ENCODE assay signal across 18 mouse cellular contexts in genomic region chr3:26640321-26641075, GRCm38 (mm10). TPM values are rescaled to one million over a fixed set of nuclear protein-coding genes. Genes with fewer than 3 reads are reported as not detected.
A peak's percentile ranks its signal among the peaks of the same experiment; 100 is the strongest.
DNase-seq lines count a peak whose midpoint lies in the region; ATAC-seq lines count a peak whose summit lies in the region.
"Had no signal": no experiment of that assay in that cellular context is flagged by ENCODE, and none has a peak within 500 bp of the region (broad histone marks: within the 10 kb centered on the region; RNA-seq: fewer than 3 reads in every experiment).

No protein-coding gene starts in this region.

- H3K9ac ChIP-seq in midbrain, embryonic 11.5 days (ENCODE audit: low read length): no peak overlapping the region
- no peak overlapping the region for H3K9ac ChIP-seq in midbrain, embryonic 14.5 days (replicated peaks; ENCODE audit: low read length)
- H3K9ac ChIP-seq in forebrain, embryonic 16.5 days (replicated peaks; ENCODE audit: low read depth, low read length): no peak overlapping the region
- H3K9ac ChIP-seq in neural tube, embryonic 13.5 days: no peak overlapping the region
- H3K9ac ChIP-seq: intestine, embryonic 15.5 days; lung, embryonic 14.5 days had no signal

- H3K4me1 ChIP-seq in midbrain, embryonic 11.5 days (ENCODE audit: control insufficient read depth, insufficient read depth, low read length): peaks cover 10% of the 10 kb centered on the region
- H3K4me1 ChIP-seq in midbrain, embryonic 14.5 days (ENCODE audit: control insufficient read depth, insufficient read depth, low read length): peaks cover 12% of the 10 kb centered on the region
- H3K4me1 ChIP-seq in forebrain, embryonic 16.5 days (replicated peaks; ENCODE audit: control insufficient read depth, insufficient read depth, low read length): peaks cover 18% of the 10 kb centered on the region
- peaks cover 15% of the 10 kb centered on the region for H3K4me1 ChIP-seq in neural tube, embryonic 13.5 days (replicated peaks)
- H3K4me1 ChIP-seq: intestine, embryonic 15.5 days had no signal

- DNase-seq in midbrain, embryonic 11.5 days (ENCODE audit: low spot score, missing footprints): no peak
- DNase-seq in midbrain, embryonic 14.5 days: no peak
- DNase-seq in embryo, embryonic 11 days: peak; percentile 1
- DNase-seq in testis, postnatal 10 days (ENCODE audit: low spot score): no peak
- DNase-seq: cerebellum, adult 2 months; kidney, postnatal 10 days; lung, embryonic 14.5 days; thymus, adult 2 months had no signal

- H3K36me3 ChIP-seq in midbrain, embryonic 11.5 days (ENCODE audit: control insufficient read depth, insufficient read depth, low read length): no peaks in the 10 kb centered on the region
- no peaks in the 10 kb centered on the region for H3K36me3 ChIP-seq in midbrain, embryonic 14.5 days (ENCODE audit: control insufficient read depth, insufficient read depth, low read length)
- no peaks in the 10 kb centered on the region for H3K36me3 ChIP-seq in forebrain, embryonic 16.5 days (ENCODE audit: control insufficient read depth, insufficient read depth)
- no peaks in the 10 kb centered on the region for H3K36me3 ChIP-seq in neural tube, embryonic 13.5 days
- H3K36me3 ChIP-seq: G1E; intestine, embryonic 15.5 days had no signal

- no peak overlapping the region for H3K4me2 ChIP-seq in midbrain, embryonic 11.5 days
- H3K4me2 ChIP-seq in midbrain, embryonic 14.5 days (ENCODE audit: low read length): no peak overlapping the region
- no peak overlapping the region for H3K4me2 ChIP-seq in forebrain, embryonic 16.5 days (ENCODE audit: low read length)
- H3K4me2 ChIP-seq in neural tube, embryonic 13.5 days: no peak overlapping the region
- H3K4me2 ChIP-seq: intestine, embryonic 15.5 days; lung, embryonic 14.5 days had no signal

- no peak overlapping the region for H3K27ac ChIP-seq in midbrain, embryonic 11.5 days (ENCODE audit: low read depth, low read length)
- no peak overlapping the region for H3K27ac ChIP-seq in midbrain, embryonic 14.5 days (replicated peaks; ENCODE audit: low read depth, low read length)
- peak overlapping the region; percentile 45 for H3K27ac ChIP-seq in forebrain, embryonic 16.5 days (ENCODE audit: low read length)
- H3K27ac ChIP-seq in neural tube, embryonic 13.5 days (replicated peaks): no peak overlapping the region
- H3K27ac ChIP-seq: intestine, embryonic 15.5 days; left cerebral cortex, adult 2 months had no signal

- H3K27me3 ChIP-seq in midbrain, embryonic 11.5 days (ENCODE audit: control insufficient read depth, insufficient read depth, low read length): no peaks in the 10 kb centered on the region
- H3K27me3 ChIP-seq in midbrain, embryonic 14.5 days (ENCODE audit: control insufficient read depth, insufficient read depth, low read length): no peaks in the 10 kb centered on the region
- H3K27me3 ChIP-seq in forebrain, embryonic 16.5 days (replicated peaks; ENCODE audit: control insufficient read depth, insufficient read depth, low read length): no peaks in the 10 kb centered on the region
- H3K27me3 ChIP-seq in neural tube, embryonic 13.5 days: no peaks in the 10 kb centered on the region
- H3K27me3 ChIP-seq: intestine, embryonic 15.5 days had no signal

- WGBS in midbrain, embryonic 11.5 days: 59% methylated on average over 8 of the region's 8 CpGs
- WGBS in midbrain, embryonic 14.5 days: 47% methylated on average over 8 of the region's 8 CpGs
- WGBS in forebrain, embryonic 16.5 days: 21% methylated on average over 8 of the region's 8 CpGs
- 40% methylated on average over 8 of the region's 8 CpGs for WGBS in neural tube, embryonic 13.5 days

- H3K9me3 ChIP-seq in midbrain, embryonic 11.5 days (ENCODE audit: control insufficient read depth, low read length): no peaks in the 10 kb centered on the region
- H3K9me3 ChIP-seq in midbrain, embryonic 14.5 days (ENCODE audit: control insufficient read depth, low read length): no peaks in the 10 kb centered on the region
- no peaks in the 10 kb centered on the region for H3K9me3 ChIP-seq in forebrain, embryonic 16.5 days (ENCODE audit: control insufficient read depth, low read length)
- no peaks in the 10 kb centered on the region for H3K9me3 ChIP-seq in neural tube, embryonic 13.5 days
- H3K9me3 ChIP-seq: G1E; intestine, embryonic 15.5 days had no signal

- H3K4me3 ChIP-seq in midbrain, embryonic 11.5 days (ENCODE audit: low read depth, low read length): no peak overlapping the region
- no peak overlapping the region for H3K4me3 ChIP-seq in midbrain, embryonic 14.5 days (replicated peaks; ENCODE audit: low read depth, low read length)
- no peak overlapping the region for H3K4me3 ChIP-seq in forebrain, embryonic 16.5 days (replicated peaks; ENCODE audit: low read length)
- no peak overlapping the region for H3K4me3 ChIP-seq in neural tube, embryonic 13.5 days
- H3K4me3 ChIP-seq: intestine, embryonic 15.5 days; left cerebral cortex, adult 2 months had no signal

- ATAC-seq in midbrain, embryonic 11.5 days (ENCODE audit: low FRiP score): peak; percentile 17; the same call in 1 of the 2 replicates
- ATAC-seq in midbrain, embryonic 14.5 days (ENCODE audit: low FRiP score, low TSS enrichment): no peak
- peak; percentile 61 for ATAC-seq in forebrain, embryonic 16.5 days
- peak; percentile 42; the same call in 1 of the 2 replicates for ATAC-seq in neural tube, embryonic 13.5 days (ENCODE audit: low read depth)
- ATAC-seq in frontal cortex, adult (ENCODE audit: low TSS enrichment): no peak
- ATAC-seq: intestine, embryonic 15.5 days had no signal

RNA-seq across cellular contexts. Expression of gene Spata16, which starts 3.1 kb away (rescaled TPM):
- not detected in 2 replicates for polyA plus RNA-seq in midbrain, embryonic 11.5 days (2014; fragmentation: Nextera tagmentation; extraction: Ambion mirVana)
- polyA plus RNA-seq in midbrain, embryonic 14.5 days (2014; fragmentation: Nextera tagmentation; extraction: Ambion mirVana): not detected in 2 replicates
- polyA plus RNA-seq in forebrain, embryonic 16.5 days (2015; fragmentation: Nextera tagmentation; extraction: Ambion mirVana): not detected in 2 replicates
- polyA plus RNA-seq in neural tube, embryonic 13.5 days (2015; fragmentation: Nextera tagmentation; extraction: Ambion mirVana): not detected in 2 replicates
- polyA plus RNA-seq: C2C12; cerebellum, adult 2 months; G1E; heart, embryonic 16.5 days; intestine, embryonic 15.5 days; limb, embryonic 14.5 days; lung, embryonic 14.5 days; spleen, adult 2 months; thymus, adult 2 months had no signal

Comparison
In these comparisons a context has a peak if more than half of its experiments do, and no peak if none do; other contexts are left out.
1. ATAC-seq: peak in midbrain, embryonic 11.5 days (single experiment), forebrain, embryonic 16.5 days (single experiment) and neural tube, embryonic 13.5 days (single experiment); none in midbrain, embryonic 14.5 days (single experiment) and frontal cortex, adult (single experiment).